Mouse (Mus musculus) limb, embryonic 11.5 days (tissue): ENCODE measurements at regions not wholly inside any gene's neighbourhood (a gene's known extent, or its start where the extent isn't known, plus 50 kb on each side); places are given as distances from the start of the nearest gene placed in this dataset.

Experiments used
- ATAC-seq: fragments of 200-750 bp; cut with Nextera tagmentation; 2 replicates; pipeline ENCODE4 v1.8.0; 2017; ENCODE audit warnings: low read depth; ENCODE audit not compliant: insufficient number of reproducible peaks, low FRiP score, low TSS enrichment
- DNase-seq: peaks from one replicate; pipeline ENCODE4 v3.0.0-alpha.2; 2015; ENCODE audit warnings: low spot score
- H3K27ac ChIP-seq: fragments of 300-500 bp; sonication (generic); replicated peaks from 2 replicates; pipeline ENCODE4 v1.5.1; 2014; ENCODE audit warnings: low read depth, mild to moderate bottlenecking, low read length
- H3K27me3 ChIP-seq: fragments of 300-500 bp; sonication (generic); 2 replicates; pipeline ENCODE4 v1.6.1; 2014; ENCODE audit warnings: mild to moderate bottlenecking, low read length, mixed read lengths; ENCODE audit not compliant: control insufficient read depth, insufficient read depth
- H3K36me3 ChIP-seq: fragments of 300-500 bp; sonication (generic); 2 replicates; pipeline ENCODE4 v1.6.1; 2014; ENCODE audit warnings: mild to moderate bottlenecking, low read length, moderate library complexity, mixed read lengths; ENCODE audit not compliant: control insufficient read depth, insufficient read depth
- H3K4me1 ChIP-seq: fragments of 300-500 bp; sonication (generic); 2 replicates; pipeline ENCODE4 v1.6.1; 2014; ENCODE audit warnings: low read length, mixed read lengths; ENCODE audit not compliant: control insufficient read depth, insufficient read depth
- H3K4me2 ChIP-seq: fragments of 300-500 bp; sonication (generic); 2 replicates; pipeline ENCODE4 v1.6.1; 2014; ENCODE audit warnings: low read depth, mild to moderate bottlenecking, moderate library complexity; ENCODE audit not compliant: severe bottlenecking
- H3K4me3 ChIP-seq: fragments of 300-500 bp; sonication (generic); 2 replicates; pipeline ENCODE4 v1.5.1; 2014; ENCODE audit warnings: low read depth, low read length
- H3K9ac ChIP-seq: fragments of 300-500 bp; sonication (generic); 2 replicates; pipeline ENCODE4 v1.6.1; 2014; ENCODE audit warnings: mild to moderate bottlenecking, low read length
- H3K9me3 ChIP-seq: fragments of 300-500 bp; sonication (generic); 2 replicates; pipeline ENCODE4 v1.6.1; 2016; ENCODE audit warnings: low read length; ENCODE audit not compliant: control insufficient read depth
- WGBS: fragments of 180-500 bp; shearing (Covaris S2); extraction: QIAGEN DNeasy Blood & Tissue Kit; methylation state at CpG from one replicate; pipeline ENCODE4 v1.1.7; 2014; 5-methylcytosine and 5-hydroxymethylcytosine counted together

DNA sequence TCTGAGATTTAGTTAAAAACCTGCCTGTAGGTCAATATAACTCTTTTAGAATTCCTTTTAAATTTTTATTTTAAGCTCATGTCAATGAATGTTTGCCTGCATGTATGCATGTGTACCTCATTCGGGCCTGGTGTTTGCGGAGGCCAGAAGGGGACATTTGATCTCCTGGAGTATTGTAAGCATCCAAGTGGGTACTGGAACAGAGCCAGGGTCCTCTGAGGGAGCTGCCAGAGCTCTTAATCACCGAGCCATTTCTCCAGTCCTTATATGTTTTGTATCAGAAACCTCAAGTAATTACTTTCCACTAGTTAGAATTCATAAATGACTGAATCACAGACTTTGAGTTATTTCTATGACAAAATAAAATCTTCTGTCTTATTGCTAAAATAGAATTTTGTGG, 152.0 kb downstream of the Cdca7 start:
- no peak for ATAC-seq

DNA sequence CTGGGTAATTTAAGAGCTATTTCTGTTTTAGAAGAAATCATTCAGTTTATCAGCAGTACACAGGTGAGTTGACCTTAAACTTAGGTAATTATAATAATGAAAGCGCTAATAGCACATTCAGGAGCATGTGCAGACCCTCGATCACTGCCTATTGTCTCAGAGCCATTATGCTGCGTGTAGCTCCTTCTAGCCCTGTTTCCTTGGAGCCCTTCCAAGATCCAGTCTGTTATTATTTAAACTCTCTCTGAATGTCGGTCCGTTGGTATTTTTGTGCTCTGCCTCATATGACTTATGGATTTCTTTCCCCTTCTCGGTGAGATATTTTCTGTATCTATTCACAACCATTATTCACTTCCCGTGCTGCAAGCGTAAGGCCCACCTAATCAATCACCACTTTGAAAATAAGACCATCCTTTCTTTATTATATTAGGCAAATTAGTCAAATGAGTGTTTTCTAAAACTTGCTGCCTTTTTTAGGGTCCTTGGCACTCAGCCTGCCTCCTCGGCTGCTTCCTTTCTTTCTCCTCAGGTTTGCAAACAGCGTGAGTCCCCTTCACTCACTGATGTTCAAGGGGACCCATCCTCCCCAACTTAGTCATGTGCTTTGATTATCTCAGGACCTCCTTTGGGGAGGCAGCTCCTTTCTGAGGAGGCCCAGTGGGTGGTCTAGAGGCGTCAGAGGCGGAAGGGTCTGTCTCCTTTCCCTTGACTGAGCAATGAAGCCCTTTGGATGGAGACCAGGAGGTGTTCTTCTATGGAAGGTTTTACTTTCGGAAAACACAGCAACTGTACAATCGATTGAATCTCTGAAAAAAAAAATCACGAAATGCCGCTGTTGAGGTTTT, 152.9 kb downstream of the Cdca7 start:
- H3K27ac ChIP-seq = no peak overlapping the region
- no peak overlapping the region for H3K4me3 ChIP-seq
- no peaks in the 10 kb centered on the region for H3K4me1 ChIP-seq
- 66% methylated on average over 16 of the region's 16 CpGs for whole genome bisulfite sequencing
- H3K27me3 ChIP-seq = no peaks in the 10 kb centered on the region
- H3K4me2 ChIP-seq = no peak overlapping the region
- ATAC-seq (no peak), DNase-seq (no peak)
- H3K9me3 ChIP-seq = no peaks in the 10 kb centered on the region
- no peak overlapping the region for H3K9ac ChIP-seq
- no peaks in the 10 kb centered on the region for H3K36me3 ChIP-seq

More for the DNA sequence above, 152.0 kb downstream of the Cdca7 start:
- H3K27me3 ChIP-seq = no peaks in the 10 kb centered on the region
- WGBS = 82% methylated on average over 3 of the region's 3 CpGs
- H3K4me2 ChIP-seq = no peak overlapping the region
- H3K4me3 ChIP-seq = no peak overlapping the region
- no peak overlapping the region for H3K27ac ChIP-seq
- H3K9me3 ChIP-seq = no peaks in the 10 kb centered on the region
- H3K36me3 ChIP-seq = no peaks in the 10 kb centered on the region
- no peak for DNase-seq
- H3K4me1 ChIP-seq = no peaks in the 10 kb centered on the region
- no peak overlapping the region for H3K9ac ChIP-seq

- no peak for DNase-seq
- WGBS = 85% methylated on average over 14 of the region's 14 CpGs
- Histone ChIP-seq H3K4me2 (no peak overlapping the region), H3K27ac (no peak overlapping the region), H3K36me3 (no peaks in the 10 kb centered on the region), H3K4me1 (no peaks in the 10 kb centered on the region), H3K9me3 (no peaks in the 10 kb centered on the region), H3K4me3 (no peak overlapping the region), H3K9ac (no peak overlapping the region), H3K27me3 (no peaks in the 10 kb centered on the region)
- no peak for ATAC-seq
Observed at GRCm38 (mm10) chr2:72629691-72630461, 153.9 kb downstream of the Cdca7 start.

- Histone ChIP-seq H3K27ac (no peak overlapping the region), H3K27me3 (no peaks in the 10 kb centered on the region), H3K4me1 (no peaks in the 10 kb centered on the region), H3K4me3 (no peak overlapping the region), H3K36me3 (no peaks in the 10 kb centered on the region), H3K9ac (no peak overlapping the region), H3K4me2 (no peak overlapping the region), H3K9me3 (no peaks in the 10 kb centered on the region)
- DNase-seq = no peak
- ATAC-seq = no peak
- WGBS = 55% methylated on average over 9 of the region's 9 CpGs
Observed at GRCm38 (mm10) chr2:72637881-72638620, 162.1 kb downstream of the Cdca7 start.

DNA sequence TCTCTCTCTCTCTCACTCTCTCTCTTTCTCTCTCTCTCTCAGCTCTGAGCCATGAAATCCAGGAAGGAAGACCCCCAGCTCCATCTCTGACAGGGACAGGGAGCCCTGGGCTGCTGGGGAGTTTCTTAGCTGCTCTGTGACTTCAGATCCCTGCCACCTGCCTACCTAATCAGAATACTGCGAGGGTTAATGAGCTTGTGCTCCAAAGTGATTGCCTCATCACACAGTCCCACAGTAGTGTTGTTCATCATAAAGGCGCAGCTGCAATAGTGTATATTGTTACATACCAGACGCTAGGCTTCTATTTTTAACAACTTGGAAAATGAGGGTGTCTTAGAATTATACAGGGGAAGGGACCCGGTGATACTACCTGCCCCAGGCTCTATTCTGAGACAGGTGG, 163.1 kb downstream of the Cdca7 start:
- Histone ChIP-seq H3K27ac (no peak overlapping the region), H3K4me2 (no peak overlapping the region), H3K9me3 (no peaks in the 10 kb centered on the region), H3K27me3 (no peaks in the 10 kb centered on the region), H3K36me3 (no peaks in the 10 kb centered on the region), H3K4me1 (no peaks in the 10 kb centered on the region), H3K4me3 (no peak overlapping the region), H3K9ac (no peak overlapping the region)
- 58% methylated on average over 4 of the region's 4 CpGs for WGBS
- DNase-seq (no peak), ATAC-seq (no peak)

DNA sequence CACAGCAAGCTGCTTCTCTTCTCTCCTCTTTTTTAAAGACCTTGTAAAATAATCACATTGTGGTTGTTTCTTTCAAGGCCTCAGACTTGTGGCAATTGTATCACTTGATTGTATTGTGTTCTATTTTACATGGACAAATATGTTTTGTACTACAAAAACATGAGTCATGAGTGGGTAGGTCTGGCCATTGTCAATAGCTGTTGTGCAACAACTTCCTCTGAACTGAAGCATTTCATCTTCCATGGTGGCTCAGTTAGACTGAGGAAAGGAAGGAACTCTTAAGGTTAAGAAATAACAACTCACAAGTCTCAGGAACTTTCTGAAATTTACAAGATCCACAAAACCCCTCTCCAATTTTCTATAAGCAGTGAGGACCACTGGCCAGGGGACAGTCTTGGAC, 165.3 kb downstream of the Cdca7 start:
- no peak overlapping the region for H3K27ac ChIP-seq
- no peaks in the 10 kb centered on the region for H3K36me3 ChIP-seq
- no peak overlapping the region for H3K4me3 ChIP-seq
- H3K4me1 ChIP-seq = no peaks in the 10 kb centered on the region
- ATAC-seq = no peak
- H3K27me3 ChIP-seq = no peaks in the 10 kb centered on the region
- no peak for DNase-seq
- H3K9ac ChIP-seq = no peak overlapping the region
- no peaks in the 10 kb centered on the region for H3K9me3 ChIP-seq
- no peak overlapping the region for H3K4me2 ChIP-seq

DNA sequence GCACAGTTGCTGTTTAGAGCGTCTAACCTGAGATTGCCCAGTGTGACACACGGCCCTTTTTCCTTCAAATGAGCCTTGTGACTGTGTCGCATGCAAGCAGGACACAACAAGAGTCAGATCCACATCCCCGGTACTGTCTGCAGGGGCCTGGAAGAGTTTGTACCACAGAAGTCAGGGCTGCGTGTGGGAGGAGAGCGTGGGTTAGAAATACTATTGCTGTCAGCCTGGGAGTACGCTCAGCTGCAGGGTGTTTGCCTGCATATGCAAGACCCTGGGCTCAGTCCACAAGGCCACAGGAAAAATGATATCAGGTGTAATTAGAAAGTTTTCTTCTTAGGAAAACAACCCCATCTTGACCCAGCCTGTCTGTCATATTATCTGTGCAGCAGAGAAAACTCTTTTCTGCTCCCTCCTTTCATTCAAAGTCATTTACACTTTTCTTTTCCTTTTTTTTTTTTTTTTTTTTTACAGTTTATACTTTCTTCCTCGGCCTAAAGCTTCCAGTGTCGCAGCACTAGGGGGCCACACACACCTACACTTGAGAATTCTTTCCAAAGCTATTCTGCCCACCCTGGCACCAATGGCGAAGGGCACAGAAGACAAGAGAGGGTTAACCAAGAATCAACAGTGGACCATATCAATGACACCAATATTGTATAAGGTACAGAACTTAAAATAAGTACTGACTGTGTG, 168.3 kb downstream of the Cdca7 start:
- WGBS = 79% methylated on average over 10 of the region's 10 CpGs

DNA sequence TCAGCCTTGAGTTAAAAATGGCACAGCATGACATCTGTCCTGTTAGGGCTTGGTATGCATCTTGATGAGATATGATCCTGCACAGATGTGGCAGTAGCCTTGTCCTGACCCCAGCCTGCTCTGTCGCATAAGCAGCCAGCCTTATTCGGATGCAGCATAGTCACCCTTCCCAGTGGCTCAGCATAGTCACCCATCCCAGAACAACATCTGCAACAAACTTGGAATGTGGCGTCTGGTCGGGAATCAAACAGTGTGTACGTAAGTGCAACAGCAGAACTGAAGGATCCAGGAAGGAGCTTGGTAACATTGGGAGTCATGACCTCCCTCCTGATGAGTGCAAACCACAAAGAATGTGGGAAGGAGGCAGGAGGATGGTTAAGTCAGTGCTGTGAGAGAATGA, 171.7 kb downstream of the Cdca7 start:
- DNase-seq = no peak
- Histone ChIP-seq H3K27me3 (no peaks in the 10 kb centered on the region), H3K9ac (no peak overlapping the region), H3K9me3 (no peaks in the 10 kb centered on the region), H3K27ac (no peak overlapping the region), H3K4me2 (no peak overlapping the region), H3K4me1 (no peaks in the 10 kb centered on the region), H3K4me3 (no peak overlapping the region), H3K36me3 (no peaks in the 10 kb centered on the region)
- 67% methylated on average over 5 of the region's 5 CpGs for WGBS
- ATAC-seq = no peak

More for the DNA sequence above, 168.3 kb downstream of the Cdca7 start:
- Histone ChIP-seq H3K4me3 (no peak overlapping the region), H3K9ac (no peak overlapping the region), H3K4me2 (no peak overlapping the region), H3K27me3 (no peaks in the 10 kb centered on the region), H3K36me3 (no peaks in the 10 kb centered on the region), H3K9me3 (no peaks in the 10 kb centered on the region), H3K27ac (no peak overlapping the region), H3K4me1 (no peaks in the 10 kb centered on the region)
- no peak for DNase-seq
- ATAC-seq = no peak
